Mouse (Mus musculus): Measurements from ENCODE around the gene Hoxb1. TPM values are rescaled to one million over a fixed set of nuclear protein-coding genes. Genes with fewer than 3 reads are reported as not detected.

The Hoxb1 gene
- polyA plus RNA-seq, 1 experiment from 2014 or later, result not detected

GRCm38 (mm10) chr11:96354801-96355311 is 10.7 kb upstream of the Hoxb1 start:
- Histone ChIP-seq H3K27me3 (ENCODE audit: control insufficient read depth, insufficient read depth, low read length) (peaks cover 83% of the 10 kb centered on the region), H3K4me1 (replicated peaks; ENCODE audit: control insufficient read depth, insufficient read depth, low read length) (peaks cover 7% of the 10 kb centered on the region; the same call in 1 of the 2 replicates), H3K27ac (ENCODE audit: low read depth, low read length) (no peak overlapping the region), H3K4me3 (ENCODE audit: low read depth, low read length) (peak overlapping the region; percentile 11; the same call in 1 of the 2 replicates), H3K4me2 (ENCODE audit: low read depth, low read length, severe bottlenecking) (peak overlapping the region; percentile 44), H3K9me3 (ENCODE audit: control insufficient read depth, low read length) (no peaks in the 10 kb centered on the region), H3K9ac (ENCODE audit: low read length) (no peak overlapping the region; the same call in 1 of the 2 replicates), H3K36me3 (ENCODE audit: control insufficient read depth, insufficient read depth, low read length) (no peaks in the 10 kb centered on the region)
- DNase-seq (ENCODE audit: low spot score) (no peak), ATAC-seq (replicated peaks; ENCODE audit: low FRiP score) (no peak)
- 3% methylated on average over 9 of the region's 9 CpGs for WGBS

- Histone ChIP-seq H3K9ac (ENCODE audit: low read length) (no peak overlapping the region), H3K36me3 (ENCODE audit: control insufficient read depth, insufficient read depth, low read length) (no peaks in the 10 kb centered on the region), H3K27me3 (ENCODE audit: control insufficient read depth, insufficient read depth, low read length) (peaks cover 78% of the 10 kb centered on the region), H3K9me3 (ENCODE audit: control insufficient read depth, low read length) (no peaks in the 10 kb centered on the region), H3K4me3 (ENCODE audit: low read depth, low read length) (no peak overlapping the region), H3K4me2 (ENCODE audit: low read depth, low read length, severe bottlenecking) (no peak overlapping the region), H3K4me1 (replicated peaks; ENCODE audit: control insufficient read depth, insufficient read depth, low read length) (no peaks in the 10 kb centered on the region), H3K27ac (ENCODE audit: low read depth, low read length) (no peak overlapping the region)
- no peak for ATAC-seq (replicated peaks; ENCODE audit: low FRiP score)
- WGBS, result 3% methylated on average over 5 of the region's 5 CpGs
- DNase-seq (ENCODE audit: low spot score), result peak; percentile 45
These were observed 1.7 kb upstream of the Hoxb1 start for GRCm38 (mm10) chr11:96363807-96364206.

- no peak overlapping the region for H3K4me2 ChIP-seq (ENCODE audit: low read depth, low read length, severe bottlenecking)
- no peaks in the 10 kb centered on the region for H3K36me3 ChIP-seq (ENCODE audit: control insufficient read depth, insufficient read depth, low read length)
- no peak overlapping the region for H3K4me3 ChIP-seq (ENCODE audit: low read depth, low read length)
- H3K27me3 ChIP-seq (ENCODE audit: control insufficient read depth, insufficient read depth, low read length), result peaks cover 96% of the 10 kb centered on the region
- H3K9me3 ChIP-seq (ENCODE audit: control insufficient read depth, low read length), result no peaks in the 10 kb centered on the region
- H3K27ac ChIP-seq (ENCODE audit: low read depth, low read length), result no peak overlapping the region
- no peaks in the 10 kb centered on the region for H3K4me1 ChIP-seq (replicated peaks; ENCODE audit: control insufficient read depth, insufficient read depth, low read length)
- no peak for DNase-seq (ENCODE audit: low spot score)
- WGBS, result 2% methylated on average over 47 of the region's 47 CpGs
- H3K9ac ChIP-seq (ENCODE audit: low read length), result no peak overlapping the region
- ATAC-seq (replicated peaks; ENCODE audit: low FRiP score), result no peak
These were observed 815 bp downstream of the Hoxb1 start for GRCm38 (mm10) chr11:96366092-96367041.

DNA sequence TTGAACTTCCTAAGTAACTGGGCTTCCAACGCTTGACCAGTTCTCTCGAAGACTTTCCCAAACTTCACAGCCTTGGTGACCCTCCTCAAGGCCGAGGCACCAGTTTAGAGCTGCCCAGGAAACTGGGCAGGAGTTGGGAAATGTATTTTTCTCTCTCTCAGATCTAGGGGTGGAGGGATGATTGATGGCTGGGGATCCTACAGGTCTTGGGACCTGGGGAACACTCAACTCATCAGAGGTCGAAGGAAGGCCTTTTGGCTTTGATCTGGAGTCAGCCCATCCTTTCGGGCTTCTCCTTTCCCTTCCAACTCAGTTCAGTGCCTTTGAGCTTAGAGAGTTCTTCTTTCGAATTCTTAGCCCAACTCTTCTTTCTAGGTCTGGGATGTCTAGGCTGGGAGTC is 1.6 kb downstream of the Hoxb1 start:
- Histone ChIP-seq H3K27ac (ENCODE audit: low read depth, low read length) (no peak overlapping the region), H3K9ac (ENCODE audit: low read length) (no peak overlapping the region), H3K4me1 (replicated peaks; ENCODE audit: control insufficient read depth, insufficient read depth, low read length) (no peaks in the 10 kb centered on the region), H3K9me3 (ENCODE audit: control insufficient read depth, low read length) (no peaks in the 10 kb centered on the region), H3K4me2 (ENCODE audit: low read depth, low read length, severe bottlenecking) (no peak overlapping the region), H3K4me3 (ENCODE audit: low read depth, low read length) (no peak overlapping the region), H3K36me3 (ENCODE audit: control insufficient read depth, insufficient read depth, low read length) (no peaks in the 10 kb centered on the region), H3K27me3 (ENCODE audit: control insufficient read depth, insufficient read depth, low read length) (peaks cover 95% of the 10 kb centered on the region)
- DNase-seq (ENCODE audit: low spot score) (no peak), ATAC-seq (replicated peaks; ENCODE audit: low FRiP score) (no peak)
- 9% methylated on average over 6 of the region's 6 CpGs for WGBS

DNA sequence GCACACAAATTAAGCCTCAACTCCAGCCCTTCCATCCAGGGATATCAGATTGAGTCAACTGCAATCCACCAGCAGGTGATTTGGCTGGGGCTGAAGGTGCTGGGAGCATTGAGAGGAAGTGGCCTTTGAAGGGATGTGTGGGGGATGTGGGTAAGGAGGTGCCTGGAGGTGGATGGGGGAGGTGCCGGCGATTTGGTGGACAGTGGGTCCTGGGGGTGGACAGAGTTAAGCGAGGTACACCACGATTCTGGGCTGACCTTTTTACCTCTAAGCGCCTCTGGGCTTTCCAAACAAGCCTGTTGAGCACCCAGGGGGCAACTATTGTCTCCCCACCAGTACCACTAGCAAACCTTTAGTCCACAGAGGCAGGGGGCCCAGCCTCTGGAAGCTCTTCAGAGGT is 3.1 kb downstream of the Hoxb1 start:
- WGBS, result 4% methylated on average over 5 of the region's 5 CpGs

GRCm38 (mm10) chr11:96369140-96369539 is 3.6 kb downstream of the Hoxb1 start:
- H3K4me3 ChIP-seq (ENCODE audit: low read depth, low read length), result no peak overlapping the region
- H3K4me1 ChIP-seq (replicated peaks; ENCODE audit: control insufficient read depth, insufficient read depth, low read length), result no peaks in the 10 kb centered on the region
- no peaks in the 10 kb centered on the region for H3K36me3 ChIP-seq (ENCODE audit: control insufficient read depth, insufficient read depth, low read length)
- no peaks in the 10 kb centered on the region for H3K9me3 ChIP-seq (ENCODE audit: control insufficient read depth, low read length)
- no peak overlapping the region for H3K4me2 ChIP-seq (ENCODE audit: low read depth, low read length, severe bottlenecking)
- DNase-seq (ENCODE audit: low spot score) (peak; percentile 43), ATAC-seq (replicated peaks; ENCODE audit: low FRiP score) (no peak)
- WGBS, result 5% methylated on average over 7 of the region's 7 CpGs
- H3K9ac ChIP-seq (ENCODE audit: low read length), result no peak overlapping the region
- no peak overlapping the region for H3K27ac ChIP-seq (ENCODE audit: low read depth, low read length)
- H3K27me3 ChIP-seq (ENCODE audit: control insufficient read depth, insufficient read depth, low read length), result peaks cover 95% of the 10 kb centered on the region

More for the DNA sequence above, 3.1 kb downstream of the Hoxb1 start:
- Histone ChIP-seq H3K9me3 (ENCODE audit: control insufficient read depth, low read length) (no peaks in the 10 kb centered on the region), H3K4me2 (ENCODE audit: low read depth, low read length, severe bottlenecking) (no peak overlapping the region), H3K4me3 (ENCODE audit: low read depth, low read length) (no peak overlapping the region), H3K36me3 (ENCODE audit: control insufficient read depth, insufficient read depth, low read length) (no peaks in the 10 kb centered on the region), H3K4me1 (replicated peaks; ENCODE audit: control insufficient read depth, insufficient read depth, low read length) (no peaks in the 10 kb centered on the region), H3K27me3 (ENCODE audit: control insufficient read depth, insufficient read depth, low read length) (peaks cover 95% of the 10 kb centered on the region), H3K27ac (ENCODE audit: low read depth, low read length) (no peak overlapping the region), H3K9ac (ENCODE audit: low read length) (no peak overlapping the region)
- ATAC-seq (replicated peaks; ENCODE audit: low FRiP score) (no peak), DNase-seq (ENCODE audit: low spot score) (peak; percentile 50)

- H3K27me3 ChIP-seq (ENCODE audit: control insufficient read depth, insufficient read depth, low read length), result peaks cover 94% of the 10 kb centered on the region
- no peaks in the 10 kb centered on the region for H3K9me3 ChIP-seq (ENCODE audit: control insufficient read depth, low read length)
- no peak for ATAC-seq (replicated peaks; ENCODE audit: low FRiP score)
- H3K4me3 ChIP-seq (ENCODE audit: low read depth, low read length), result no peak overlapping the region
- H3K4me2 ChIP-seq (ENCODE audit: low read depth, low read length, severe bottlenecking), result no peak overlapping the region
- peak; percentile 33 for DNase-seq (ENCODE audit: low spot score)
- 8% methylated on average over 3 of the region's 3 CpGs for WGBS
- H3K27ac ChIP-seq (ENCODE audit: low read depth, low read length), result no peak overlapping the region
- no peak overlapping the region for H3K9ac ChIP-seq (ENCODE audit: low read length)
- H3K4me1 ChIP-seq (replicated peaks; ENCODE audit: control insufficient read depth, insufficient read depth, low read length), result no peaks in the 10 kb centered on the region
- H3K36me3 ChIP-seq (ENCODE audit: control insufficient read depth, insufficient read depth, low read length), result no peaks in the 10 kb centered on the region
These were observed 6.2 kb downstream of the Hoxb1 start for GRCm38 (mm10) chr11:96371726-96372125.

DNA sequence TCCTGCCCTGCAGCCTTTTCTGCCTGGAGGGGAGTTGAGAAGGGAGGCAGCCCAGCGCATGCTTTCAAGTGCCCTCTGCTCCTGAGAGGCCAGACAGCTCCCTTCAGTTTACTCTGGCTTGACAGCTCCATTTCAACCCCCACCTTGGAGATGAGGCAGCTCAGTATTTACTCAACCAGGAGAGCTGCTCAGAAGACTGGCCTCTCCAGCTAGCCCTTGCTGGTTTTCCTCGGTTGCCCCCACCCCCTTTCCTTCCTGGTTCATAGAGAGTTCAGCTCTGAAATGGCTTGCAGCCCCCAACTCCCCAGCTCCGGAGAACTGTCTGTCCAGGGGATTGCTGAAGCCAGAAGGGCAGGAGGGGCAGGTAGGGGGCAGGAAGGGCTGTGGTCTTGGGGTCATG is 7.0 kb downstream of the Hoxb1 start:
- H3K4me3 ChIP-seq (ENCODE audit: low read depth, low read length), result no peak overlapping the region
- no peaks in the 10 kb centered on the region for H3K4me1 ChIP-seq (replicated peaks; ENCODE audit: control insufficient read depth, insufficient read depth, low read length)
- H3K27me3 ChIP-seq (ENCODE audit: control insufficient read depth, insufficient read depth, low read length), result peaks cover 90% of the 10 kb centered on the region
- H3K36me3 ChIP-seq (ENCODE audit: control insufficient read depth, insufficient read depth, low read length), result no peaks in the 10 kb centered on the region
- no peak for ATAC-seq (replicated peaks; ENCODE audit: low FRiP score)
- peak; percentile 51 for DNase-seq (ENCODE audit: low spot score)
- H3K9me3 ChIP-seq (ENCODE audit: control insufficient read depth, low read length), result no peaks in the 10 kb centered on the region
- no peak overlapping the region for H3K27ac ChIP-seq (ENCODE audit: low read depth, low read length)
- 7% methylated on average over 3 of the region's 3 CpGs for WGBS
- H3K4me2 ChIP-seq (ENCODE audit: low read depth, low read length, severe bottlenecking), result no peak overlapping the region
- no peak overlapping the region for H3K9ac ChIP-seq (ENCODE audit: low read length)

Data from forebrain, embryonic 11.5 days (tissue).